Mouse (Mus musculus): ENCODE measurements around the gene Dus1l. TPM values are rescaled to one million over a fixed set of nuclear protein-coding genes. Genes with fewer than 3 reads are reported as not detected.
"Not testable (repeated sequence)": the region's sequence is repeated elsewhere in the genome, so short reads cannot be mapped to it uniquely, and the experiment has no call there.

Dus1l gene
- polyA plus RNA-seq, 1 experiment from 2014 or later: 51.0 TPM

DNA sequence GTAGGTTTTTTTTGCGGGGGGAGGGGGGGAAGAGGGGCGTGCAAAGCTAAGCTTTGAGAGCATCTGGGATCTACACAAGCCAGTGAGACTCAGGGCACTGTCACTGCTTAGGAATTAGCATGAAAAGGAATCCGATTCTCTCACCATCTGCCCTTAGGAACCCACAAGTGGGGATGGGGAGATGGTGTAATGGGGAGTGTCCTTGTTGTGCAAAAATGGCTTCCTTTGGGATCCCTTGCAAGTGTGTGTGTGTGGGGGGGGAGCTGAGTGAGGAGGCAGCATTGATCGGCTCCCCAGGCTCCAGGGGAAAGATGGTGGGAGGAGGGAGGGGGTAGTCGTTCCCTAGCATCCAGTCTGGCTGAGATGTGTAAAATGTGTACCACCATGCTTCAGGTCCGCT is 19.1 kb downstream of the Dus1l start:
- no peaks in the 10 kb centered on the region for H3K9me3 ChIP-seq (ENCODE audit: control insufficient read depth, low read length)
- no peak for DNase-seq (ENCODE audit: low spot score)
- H3K36me3 ChIP-seq (ENCODE audit: control insufficient read depth, insufficient read depth, low read length): peaks cover 19% of the 10 kb centered on the region; the same call in 1 of the 2 replicates
- H3K27me3 ChIP-seq (replicated peaks; ENCODE audit: control insufficient read depth, insufficient read depth, low read length): no peaks in the 10 kb centered on the region
- no peak for ATAC-seq (ENCODE audit: low read depth)
- no peaks in the 10 kb centered on the region for H3K4me1 ChIP-seq (ENCODE audit: control insufficient read depth, insufficient read depth, low read length)
- H3K27ac ChIP-seq (replicated peaks; ENCODE audit: low read depth, low read length): no peak overlapping the region
- no peak overlapping the region for H3K4me3 ChIP-seq (ENCODE audit: low read depth, low read length)
- H3K4me2 ChIP-seq (ENCODE audit: low read depth, low read length): no peak overlapping the region
- H3K9ac ChIP-seq (ENCODE audit: low read depth, low read length): no peak overlapping the region
- 32% methylated on average over 6 of the region's 6 CpGs for WGBS

DNA sequence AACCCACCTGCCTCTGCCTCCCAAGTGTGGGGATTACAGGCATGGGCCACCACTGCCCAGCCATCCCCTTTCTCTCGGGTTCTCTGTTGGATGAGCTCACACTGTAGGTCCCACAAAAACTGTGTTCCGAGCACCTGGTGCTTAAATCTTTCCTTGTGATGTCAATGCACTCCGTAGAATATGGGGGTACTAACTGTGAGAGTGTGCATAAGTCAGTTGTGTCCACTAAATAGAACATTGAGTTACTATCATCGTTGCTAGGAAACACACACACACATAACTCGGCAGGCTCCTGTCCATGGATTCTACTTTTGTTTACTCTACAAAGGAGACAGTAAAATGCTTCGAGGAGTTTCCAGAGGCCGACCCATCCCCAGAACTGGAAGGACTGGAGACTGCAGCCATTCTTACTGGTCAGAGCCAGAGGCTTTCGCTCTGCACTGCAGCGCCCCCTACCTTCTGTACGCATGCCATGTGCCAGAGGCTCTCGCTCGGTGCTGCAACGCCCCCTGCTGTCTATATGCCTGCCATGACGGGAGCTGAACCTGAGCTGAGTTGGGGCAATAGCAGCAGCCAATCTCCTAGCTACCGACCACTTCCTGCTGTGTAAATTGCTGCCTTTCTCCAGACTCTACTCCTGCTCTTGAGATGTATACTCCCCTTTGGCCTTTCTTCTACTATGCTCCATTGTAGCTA is 20.3 kb downstream of the Dus1l start:
- DNase-seq (ENCODE audit: low spot score): peak; percentile 92
- Histone ChIP-seq H3K9me3 (ENCODE audit: control insufficient read depth, low read length) (no peaks in the 10 kb centered on the region), H3K4me2 (ENCODE audit: low read depth, low read length) (no peak overlapping the region; the same call in 1 of the 2 replicates), H3K9ac (ENCODE audit: low read depth, low read length) (no peak overlapping the region), H3K4me3 (ENCODE audit: low read depth, low read length) (no peak overlapping the region), H3K27me3 (replicated peaks; ENCODE audit: control insufficient read depth, insufficient read depth, low read length) (no peaks in the 10 kb centered on the region), H3K27ac (replicated peaks; ENCODE audit: low read depth, low read length) (no peak overlapping the region), H3K36me3 (ENCODE audit: control insufficient read depth, insufficient read depth, low read length) (0 out of 2 replicates have a peak, but pooled peaks cover 12% of the 10 kb centered on the region), H3K4me1 (ENCODE audit: control insufficient read depth, insufficient read depth, low read length) (no peaks in the 10 kb centered on the region)
- peak; percentile 92 for ATAC-seq (ENCODE audit: low read depth)
- 26% methylated on average over 15 of the region's 15 CpGs for WGBS

DNA sequence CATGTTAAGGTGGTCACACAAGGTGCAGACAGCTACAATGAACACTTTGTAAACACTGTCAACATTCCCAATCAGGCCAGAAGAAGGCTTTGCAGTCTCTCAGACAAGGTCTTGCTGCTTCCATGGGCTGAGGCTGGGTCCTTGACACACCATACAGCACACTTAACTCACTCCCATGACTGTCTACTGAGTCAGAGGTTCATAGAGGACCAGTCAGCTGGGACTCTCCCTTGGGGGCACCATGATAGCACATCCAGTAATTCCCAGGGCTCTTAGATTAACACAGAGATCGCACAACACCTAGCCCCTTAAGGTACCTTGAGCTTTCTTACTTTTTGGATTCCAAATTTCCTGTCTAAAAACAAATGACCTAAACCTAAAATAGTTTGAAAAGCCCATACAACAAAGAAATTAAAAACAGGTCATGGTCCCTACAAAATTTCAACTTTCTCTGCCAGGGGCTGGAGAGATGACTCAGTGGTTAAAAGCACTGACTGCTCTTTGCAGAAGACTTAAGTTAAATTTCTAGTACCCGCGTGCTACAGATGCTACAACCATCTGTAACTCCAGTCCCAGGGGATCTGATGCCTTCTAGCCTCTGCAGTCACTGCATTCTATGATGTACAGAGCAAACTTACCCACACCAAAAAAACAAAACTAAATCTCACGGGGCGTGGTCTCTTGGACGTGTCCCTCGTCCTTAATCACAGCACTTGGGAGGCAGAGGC is 22.6 kb downstream of the Dus1l start:
- DNase-seq (ENCODE audit: low spot score): no peak
- H3K4me2 ChIP-seq (ENCODE audit: low read depth, low read length): no peak overlapping the region
- no peak overlapping the region for H3K27ac ChIP-seq (replicated peaks; ENCODE audit: low read depth, low read length)
- H3K9ac ChIP-seq (ENCODE audit: low read depth, low read length): no peak overlapping the region
- no peak overlapping the region for H3K4me3 ChIP-seq (ENCODE audit: low read depth, low read length)
- H3K27me3 ChIP-seq (replicated peaks; ENCODE audit: control insufficient read depth, insufficient read depth, low read length): no peaks in the 10 kb centered on the region
- H3K9me3 ChIP-seq (ENCODE audit: control insufficient read depth, low read length): no peaks in the 10 kb centered on the region
- 79% methylated on average over 7 of the region's 7 CpGs for WGBS
- no peaks in the 10 kb centered on the region for H3K4me1 ChIP-seq (ENCODE audit: control insufficient read depth, insufficient read depth, low read length)
- H3K36me3 ChIP-seq (ENCODE audit: control insufficient read depth, insufficient read depth, low read length): no peaks in the 10 kb centered on the region
- no peak for ATAC-seq (ENCODE audit: low read depth)

DNA sequence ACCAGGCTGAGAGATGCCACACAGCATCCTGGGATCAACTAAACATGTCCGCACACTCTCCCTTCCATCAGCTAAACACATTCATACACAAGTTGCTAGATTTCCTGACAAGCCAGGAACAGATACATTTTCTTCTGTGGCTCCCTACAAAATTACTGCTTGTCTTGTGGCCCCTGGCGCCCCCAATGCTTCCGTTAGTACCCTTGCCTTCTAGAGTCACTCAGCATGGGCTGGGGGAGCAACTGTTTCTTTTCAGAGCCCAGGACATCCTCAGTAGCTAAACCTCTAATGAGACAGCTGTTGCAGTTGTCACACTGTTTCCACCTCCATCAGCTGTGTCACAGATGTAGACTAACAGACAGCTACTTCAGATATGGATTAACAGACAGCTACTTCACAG is 23.5 kb downstream of the Dus1l start:
- Histone ChIP-seq H3K27me3 (replicated peaks; ENCODE audit: control insufficient read depth, insufficient read depth, low read length) (no peaks in the 10 kb centered on the region), H3K4me2 (ENCODE audit: low read depth, low read length) (no peak overlapping the region), H3K9me3 (ENCODE audit: control insufficient read depth, low read length) (no peaks in the 10 kb centered on the region), H3K27ac (replicated peaks; ENCODE audit: low read depth, low read length) (no peak overlapping the region), H3K9ac (ENCODE audit: low read depth, low read length) (no peak overlapping the region), H3K4me3 (ENCODE audit: low read depth, low read length) (no peak overlapping the region), H3K36me3 (ENCODE audit: control insufficient read depth, insufficient read depth, low read length) (no peaks in the 10 kb centered on the region), H3K4me1 (ENCODE audit: control insufficient read depth, insufficient read depth, low read length) (no peaks in the 10 kb centered on the region)
- DNase-seq (ENCODE audit: low spot score): no peak
- ATAC-seq (ENCODE audit: low read depth): no peak
- whole genome bisulfite sequencing: 73% methylated on average over 3 of the region's 3 CpGs

DNA sequence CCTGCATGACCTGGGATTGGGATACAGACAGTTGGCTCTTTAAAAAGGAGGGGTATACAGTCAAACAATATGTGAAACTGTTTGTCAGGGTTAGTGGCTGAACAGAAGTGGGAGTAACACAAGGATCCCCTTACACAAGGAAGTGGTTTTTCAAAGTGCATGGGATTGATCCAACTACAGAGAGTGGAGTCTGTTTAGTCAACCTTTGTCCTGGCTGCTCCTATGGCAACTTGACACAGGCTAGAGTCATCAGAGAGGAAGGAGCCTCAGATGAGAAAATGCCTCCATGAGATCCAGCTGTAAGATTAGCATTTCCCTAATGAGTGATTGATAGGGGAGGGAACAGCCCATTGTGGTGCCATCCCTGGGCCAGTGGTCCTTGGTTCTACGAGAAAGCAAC is 28.0 kb downstream of the Dus1l start:
- Histone ChIP-seq H3K27ac (replicated peaks; ENCODE audit: low read depth, low read length) (no peak overlapping the region), H3K9me3 (ENCODE audit: control insufficient read depth, low read length) (no peaks in the 10 kb centered on the region), H3K4me3 (ENCODE audit: low read depth, low read length) (no peak overlapping the region), H3K36me3 (ENCODE audit: control insufficient read depth, insufficient read depth, low read length) (no peaks in the 10 kb centered on the region), H3K4me1 (ENCODE audit: control insufficient read depth, insufficient read depth, low read length) (no peaks in the 10 kb centered on the region), H3K27me3 (replicated peaks; ENCODE audit: control insufficient read depth, insufficient read depth, low read length) (no peaks in the 10 kb centered on the region), H3K4me2 (ENCODE audit: low read depth, low read length) (no peak overlapping the region), H3K9ac (ENCODE audit: low read depth, low read length) (no peak overlapping the region)
- 89% methylated on average over 1 of the region's 1 CpGs for WGBS
- no peak for DNase-seq (ENCODE audit: low spot score)
- no peak for ATAC-seq (ENCODE audit: low read depth)

DNA sequence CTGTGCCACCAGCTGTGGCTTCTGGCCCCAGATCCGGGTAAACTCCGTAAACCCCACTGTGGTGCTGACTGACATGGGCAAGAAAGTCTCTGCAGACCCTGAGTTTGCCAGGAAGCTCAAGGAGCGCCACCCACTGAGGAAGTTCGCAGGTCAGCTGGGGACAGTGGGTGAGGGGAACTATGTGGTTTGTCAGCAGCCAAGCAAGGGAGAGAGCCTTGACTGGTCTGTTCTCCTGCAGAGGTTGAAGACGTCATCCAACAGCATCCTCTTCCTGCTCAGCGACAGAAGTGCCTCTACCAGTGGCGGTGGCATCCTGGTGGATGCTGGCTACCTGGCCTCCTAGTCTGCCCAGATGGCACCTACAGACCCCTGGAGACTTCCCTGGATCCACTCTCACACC is 29.2 kb downstream of the Dus1l start:
- WGBS: 60% methylated on average over 1 of the region's 7 CpGs
- ATAC-seq (ENCODE audit: low read depth); H3K4me1 ChIP-seq (ENCODE audit: control insufficient read depth, insufficient read depth, low read length); H3K4me2 ChIP-seq (ENCODE audit: low read depth, low read length); H3K27ac ChIP-seq (replicated peaks; ENCODE audit: low read depth, low read length); H3K9me3 ChIP-seq (ENCODE audit: control insufficient read depth, low read length); H3K27me3 ChIP-seq (replicated peaks; ENCODE audit: control insufficient read depth, insufficient read depth, low read length); H3K36me3 ChIP-seq (ENCODE audit: control insufficient read depth, insufficient read depth, low read length); H3K4me3 ChIP-seq (ENCODE audit: low read depth, low read length); H3K9ac ChIP-seq (ENCODE audit: low read depth, low read length); DNase-seq (ENCODE audit: low spot score): not testable (repeated sequence)

DNA sequence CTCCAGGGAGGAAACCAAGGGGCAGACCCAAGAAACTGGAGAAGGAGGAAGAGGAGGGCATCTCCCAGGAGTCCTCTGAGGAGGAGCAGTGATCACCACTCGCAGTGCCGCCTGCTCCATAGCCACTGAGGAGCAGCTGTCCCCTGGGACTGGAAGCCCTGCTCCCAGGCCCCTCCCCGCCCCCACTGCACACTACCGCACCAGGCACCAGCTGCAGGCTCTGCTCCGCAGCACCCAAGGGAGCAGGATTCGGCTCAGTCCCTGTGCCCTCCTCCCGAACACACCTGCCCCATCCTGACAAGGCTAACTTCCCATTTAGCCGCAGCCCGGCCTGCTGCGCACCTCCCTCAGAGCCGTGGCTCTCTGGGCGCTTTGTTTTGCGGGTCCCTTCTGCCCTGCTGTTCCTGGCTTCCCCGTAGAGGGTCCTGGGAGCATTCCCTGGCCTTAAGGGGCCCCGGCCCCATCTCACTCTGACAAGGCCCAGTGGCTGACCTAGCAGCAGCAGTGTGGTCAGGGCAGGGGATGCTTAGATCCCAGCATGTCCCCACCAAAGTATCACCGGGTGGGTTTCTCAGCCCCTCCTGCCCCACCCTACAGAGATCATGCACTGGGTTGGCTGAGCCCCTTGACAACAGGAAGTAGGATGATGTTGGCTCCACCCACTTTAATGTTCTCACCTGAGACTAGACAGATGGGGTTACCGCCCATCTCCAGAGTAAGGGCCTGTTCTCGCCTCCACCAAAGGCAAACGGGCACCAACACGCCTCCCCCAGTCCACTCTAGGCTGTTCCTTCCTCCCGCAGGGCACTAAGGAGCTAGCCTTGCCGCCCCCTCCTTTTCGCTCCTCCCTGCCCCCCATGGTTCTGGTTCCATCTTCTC is 32.8 kb downstream of the Dus1l start:
- H3K36me3 ChIP-seq (ENCODE audit: control insufficient read depth, insufficient read depth, low read length); DNase-seq (ENCODE audit: low spot score); H3K9ac ChIP-seq (ENCODE audit: low read depth, low read length); H3K27me3 ChIP-seq (replicated peaks; ENCODE audit: control insufficient read depth, insufficient read depth, low read length); H3K4me1 ChIP-seq (ENCODE audit: control insufficient read depth, insufficient read depth, low read length); H3K9me3 ChIP-seq (ENCODE audit: control insufficient read depth, low read length); H3K4me3 ChIP-seq (ENCODE audit: low read depth, low read length); H3K27ac ChIP-seq (replicated peaks; ENCODE audit: low read depth, low read length): not testable (repeated sequence)
- no CpG with 5 or more reads among the region's 23 CpGs for WGBS
- ATAC-seq (ENCODE audit: low read depth): peak; percentile 80
- peak overlapping the region; percentile 28 for H3K4me2 ChIP-seq (ENCODE audit: low read depth, low read length)

DNA sequence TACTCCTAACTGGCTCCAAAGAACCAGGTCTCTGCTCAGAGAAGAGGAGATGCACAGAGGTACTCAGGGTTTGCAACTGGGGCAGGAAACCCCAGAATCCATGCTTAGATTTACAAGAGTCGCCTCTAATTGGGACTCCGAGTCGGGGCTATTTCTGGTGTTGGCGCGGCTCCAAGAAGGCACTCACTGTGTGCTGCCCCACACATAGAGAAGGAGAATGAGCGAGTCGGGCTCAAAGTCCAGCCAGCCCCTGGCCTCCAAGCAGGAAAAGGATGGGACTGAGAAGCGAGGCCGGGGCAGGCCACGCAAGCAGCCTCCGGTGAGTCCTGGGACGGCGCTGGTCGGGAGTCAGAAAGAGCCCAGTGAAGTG is 33.5 kb downstream of the Dus1l start, which contains the start of gene Hmga1b:
Hmga1b (plus strand) TSS at position 123 of the 370 bp plus-strand sequence.
- H3K4me2 ChIP-seq (ENCODE audit: low read depth, low read length): peak within 1 kb of the TSS; percentile 28
- H3K27ac ChIP-seq (replicated peaks; ENCODE audit: low read depth, low read length); H3K27me3 ChIP-seq (replicated peaks; ENCODE audit: control insufficient read depth, insufficient read depth, low read length); H3K9ac ChIP-seq (ENCODE audit: low read depth, low read length); H3K4me1 ChIP-seq (ENCODE audit: control insufficient read depth, insufficient read depth, low read length); ATAC-seq (ENCODE audit: low read depth); DNase-seq (ENCODE audit: low spot score); H3K4me3 ChIP-seq (ENCODE audit: low read depth, low read length); H3K36me3 ChIP-seq (ENCODE audit: control insufficient read depth, insufficient read depth, low read length): not testable (repeated sequence)
- peaks cover 17% of the 10 kb centered on the region for H3K9me3 ChIP-seq (ENCODE audit: control insufficient read depth, low read length)
- WGBS: 23% methylated on average over 13 of the region's 14 CpGs
